Mouse (Mus musculus) activated CD4-positive, CD25-positive, alpha-beta regulatory T cell, adult 4 months (primary cell): Measurements from ENCODE around the gene Rad54l. TPM values are rescaled to one million over a fixed set of nuclear protein-coding genes. Genes with fewer than 3 reads are reported as not detected.

ENCODE experiments used
- ATAC-seq: one replicate; pipeline ENCODE4 v1.8.0; 2017
- polyA plus RNA-seq, 2 experiments: library from polyadenylated mRNA; unstranded; fragments of 100-300 nt; shearing (Covaris generic); gene quantifications; one replicate each; pipeline ENCODE4 v1.2.1; 2017

Gene Rad54l
- polyA plus RNA-seq, 2 experiments from 2014 or later = 10.2 to 11.8 TPM

DNA sequence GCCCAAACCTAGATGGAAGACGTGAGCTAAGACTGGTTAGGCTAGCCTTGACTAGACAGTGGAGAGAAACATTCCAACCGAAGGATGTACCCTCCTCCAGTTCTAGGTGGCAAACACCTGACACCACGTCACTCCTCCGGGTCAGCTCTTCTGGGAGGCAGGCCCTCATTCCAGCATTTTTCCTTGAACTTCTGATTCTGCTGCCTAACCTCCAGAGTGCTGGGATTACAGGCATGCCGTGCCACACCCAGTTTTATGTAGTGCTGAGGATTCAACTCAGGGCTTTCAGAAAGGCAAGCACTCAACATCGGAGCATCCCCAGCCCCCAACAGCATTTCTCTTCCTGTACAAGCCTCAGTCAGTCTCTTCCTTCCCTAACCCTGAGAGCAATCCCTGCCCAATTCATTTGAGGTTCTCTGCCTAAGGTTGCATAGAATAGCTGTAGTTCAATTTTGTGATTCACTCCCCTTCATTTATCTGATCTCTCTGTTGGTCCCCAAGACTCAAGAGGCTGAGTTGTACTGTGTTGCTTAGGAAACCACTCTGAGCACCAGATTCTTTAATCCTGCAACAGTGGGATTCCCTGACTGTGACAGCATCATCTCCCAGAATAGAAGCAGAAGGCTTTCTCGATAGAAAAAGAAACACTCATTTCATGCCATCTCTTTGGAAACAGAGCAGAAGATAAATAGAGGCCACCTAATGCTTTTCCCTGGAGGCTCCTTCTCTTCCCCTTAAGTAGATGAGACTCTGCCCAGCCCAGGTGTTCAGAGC is 17.5 kb upstream of the Rad54l start:
- ATAC-seq = no peak

DNA sequence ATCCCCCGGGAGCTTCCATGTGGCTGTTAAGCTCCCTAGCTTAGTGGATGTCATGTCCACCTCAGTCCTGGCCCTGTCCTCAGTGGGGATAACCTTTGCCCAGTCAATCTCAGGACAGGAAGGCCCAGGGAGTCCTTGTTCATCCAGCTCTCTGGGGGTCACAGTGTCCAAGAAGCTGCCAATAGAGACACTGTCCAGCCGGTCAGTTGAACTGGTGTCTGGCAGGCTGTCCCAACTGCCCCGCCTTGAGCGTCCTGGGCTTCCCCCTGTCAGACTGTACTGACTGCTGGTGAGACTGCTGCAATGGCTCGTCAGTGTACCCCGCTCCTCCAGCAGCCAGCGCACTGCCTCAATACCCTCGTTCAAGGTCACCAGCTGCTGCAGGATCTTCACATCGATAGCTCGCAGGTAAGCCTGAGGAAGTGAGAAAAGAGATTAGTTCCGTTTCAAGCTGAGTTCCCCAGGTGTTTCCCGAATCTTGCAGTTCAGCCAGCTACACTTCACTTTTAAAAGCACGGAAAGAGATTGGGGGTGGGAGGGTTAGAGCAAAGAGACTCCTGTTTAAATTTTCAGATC is 14.0 kb upstream of the Rad54l start:
- ATAC-seq = no peak

DNA sequence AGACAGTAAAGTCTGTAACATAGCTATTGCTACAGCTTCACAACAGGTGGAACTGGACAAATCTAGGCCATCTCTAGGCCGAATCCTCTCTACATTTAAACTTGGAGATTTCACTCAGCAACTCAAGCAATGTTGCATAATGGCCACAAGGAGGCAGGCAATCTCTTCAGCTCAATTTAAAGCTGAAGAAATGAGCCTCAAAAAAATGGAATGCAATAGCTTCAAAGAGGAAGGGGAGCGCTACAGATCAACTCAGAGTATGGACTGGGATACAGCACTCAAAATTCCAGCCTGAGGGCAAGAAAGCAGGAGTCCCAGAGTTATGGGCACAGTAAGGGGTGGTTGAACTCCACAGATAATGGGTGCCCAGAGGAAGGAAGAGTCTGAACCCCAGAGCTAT is 11.5 kb upstream of the Rad54l start:
- ATAC-seq = peak; percentile 49

DNA sequence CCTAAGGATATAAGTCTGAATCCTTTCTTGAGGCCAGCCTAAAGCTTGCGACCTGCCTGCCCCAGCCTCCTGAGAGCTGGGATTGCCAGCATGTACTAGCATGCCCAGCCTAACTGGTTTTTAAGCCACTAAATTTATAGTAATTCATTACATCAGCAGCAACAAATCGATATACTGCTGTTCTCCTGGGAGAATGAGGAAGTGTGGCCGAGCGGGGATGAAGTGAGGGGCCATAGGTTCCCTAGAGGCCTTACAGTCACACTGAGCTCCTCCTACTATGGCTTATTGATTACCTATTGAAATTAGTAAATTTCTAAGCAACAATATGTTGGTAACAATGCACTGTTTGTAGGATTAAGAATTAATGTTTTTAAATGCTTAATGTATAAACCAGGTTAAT is 9.6 kb upstream of the Rad54l start:
- ATAC-seq = no peak

DNA sequence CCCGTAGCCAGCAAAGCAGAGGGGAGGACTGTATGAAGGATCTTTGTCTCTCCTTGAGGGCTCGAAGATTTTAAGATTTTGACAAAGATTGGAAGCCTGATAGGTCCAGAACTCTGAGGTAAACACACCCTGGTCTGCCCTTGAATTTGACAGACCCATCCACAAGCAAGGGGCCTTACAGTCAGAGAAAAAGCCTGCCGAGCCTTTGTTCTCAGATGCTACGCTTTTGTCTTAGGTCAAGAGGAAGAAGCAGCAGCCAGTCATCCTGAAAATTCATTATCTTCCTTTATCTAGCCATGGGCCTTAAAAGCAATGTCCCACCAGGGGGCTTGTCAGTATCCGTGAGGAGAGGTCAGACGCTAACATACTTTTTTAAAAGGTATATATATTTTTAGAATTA is 4.5 kb upstream of the Rad54l start:
- ATAC-seq = no peak

DNA sequence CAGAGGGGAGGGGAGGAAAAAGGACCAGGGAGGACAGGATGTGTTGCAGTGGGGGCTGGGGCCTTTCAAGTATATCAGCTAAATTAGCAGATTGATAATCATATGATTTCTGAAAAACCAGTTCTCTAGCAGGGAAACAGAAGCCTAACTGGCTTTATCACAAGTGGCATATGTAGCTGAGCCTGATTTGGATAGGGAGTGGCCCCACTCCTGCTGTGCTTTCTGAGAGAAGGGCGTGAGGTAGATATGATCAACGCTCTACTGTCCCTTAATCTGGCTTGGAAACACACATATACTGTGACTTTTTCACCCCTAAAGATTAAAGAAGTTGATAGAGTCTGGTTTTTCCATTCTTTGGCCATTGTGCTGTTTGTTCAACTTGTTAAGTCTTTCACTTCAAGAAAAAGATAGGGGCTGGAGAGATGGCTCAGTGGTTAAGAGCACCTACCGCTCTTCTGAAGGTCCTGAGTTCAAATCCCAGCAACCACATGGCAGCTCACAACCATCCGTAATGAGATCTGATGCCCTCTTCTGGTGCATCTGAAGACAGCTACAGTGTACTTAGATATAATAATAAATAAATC is 2.4 kb upstream of the Rad54l start:
- ATAC-seq = no peak

DNA sequence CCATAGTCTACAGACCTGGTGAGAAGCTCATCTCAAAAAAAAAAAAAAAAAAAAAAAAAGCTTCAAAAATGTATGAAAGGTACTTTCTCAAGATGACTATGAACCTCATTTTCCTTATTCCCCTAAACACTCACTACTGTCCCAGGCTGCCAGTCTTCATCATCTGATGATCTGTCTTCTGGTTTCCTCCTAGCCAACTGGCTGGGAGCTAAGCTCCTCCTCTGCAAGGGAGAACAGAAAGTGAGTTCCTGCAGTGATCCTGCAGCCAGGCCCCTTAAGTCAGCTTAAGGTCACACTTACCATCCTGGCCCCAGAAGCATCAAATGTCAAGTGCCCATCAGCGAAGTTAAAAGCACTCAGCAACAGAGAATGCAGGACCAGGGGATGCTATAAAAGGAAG is 728 bp downstream of the Rad54l start:
- no peak for ATAC-seq

DNA sequence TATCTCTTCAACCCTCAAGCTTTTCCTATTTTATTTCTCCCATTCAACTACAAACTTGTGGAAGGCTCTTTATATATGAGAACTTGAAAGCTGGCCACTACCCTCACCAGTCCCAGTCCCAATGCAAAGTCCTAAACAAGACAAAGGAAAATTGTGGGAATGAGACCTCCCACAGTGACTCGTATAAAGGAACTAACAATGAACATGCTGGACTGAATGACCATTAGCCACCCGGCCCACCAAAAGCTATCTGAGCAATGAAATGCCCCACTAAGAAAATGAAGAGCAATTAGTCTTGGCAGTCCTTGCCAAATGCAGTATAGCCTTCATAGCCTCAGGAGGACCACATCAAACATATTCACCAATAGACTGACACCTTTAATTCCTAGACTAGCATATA is 12.0 kb downstream of the Rad54l start:
- ATAC-seq = no peak

DNA sequence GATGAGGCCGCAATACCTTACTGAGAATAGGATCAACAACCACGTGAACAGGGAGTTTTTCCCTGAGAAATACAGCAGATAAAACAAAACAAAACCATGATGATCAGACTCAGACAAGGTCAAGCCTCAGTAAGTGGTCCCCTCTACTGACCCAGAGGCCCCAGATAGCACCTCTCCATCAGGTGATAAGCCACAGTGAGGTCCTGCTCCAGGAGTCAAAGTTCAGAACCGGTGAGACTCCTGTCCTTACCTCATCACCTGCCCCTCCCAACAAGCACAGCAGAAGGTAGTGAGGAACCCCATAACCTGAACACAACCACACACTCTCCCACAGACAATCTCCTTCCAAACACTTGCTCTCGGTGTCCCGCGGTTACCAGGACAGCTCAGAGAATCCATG is 12.8 kb downstream of the Rad54l start:
- ATAC-seq = no peak

DNA sequence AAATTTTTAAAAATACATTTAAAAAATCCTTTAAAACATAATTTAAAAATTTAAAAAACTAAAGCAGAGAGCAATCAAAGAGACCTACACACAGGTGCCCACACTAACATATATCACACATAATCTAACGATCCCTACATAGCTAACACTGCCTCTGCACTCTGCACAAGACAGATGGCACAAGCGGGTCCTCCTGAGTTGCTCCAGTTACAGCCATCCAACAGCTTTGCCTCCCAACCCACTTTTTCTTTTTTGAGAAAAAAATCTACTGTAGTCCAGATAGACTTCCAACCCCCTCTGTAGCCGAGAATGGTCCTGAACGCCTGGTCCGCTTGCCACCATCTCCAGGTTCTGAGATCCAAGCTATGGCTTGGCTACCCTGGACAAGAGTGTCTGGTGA is 18.2 kb downstream of the Rad54l start:
- ATAC-seq = no peak

DNA sequence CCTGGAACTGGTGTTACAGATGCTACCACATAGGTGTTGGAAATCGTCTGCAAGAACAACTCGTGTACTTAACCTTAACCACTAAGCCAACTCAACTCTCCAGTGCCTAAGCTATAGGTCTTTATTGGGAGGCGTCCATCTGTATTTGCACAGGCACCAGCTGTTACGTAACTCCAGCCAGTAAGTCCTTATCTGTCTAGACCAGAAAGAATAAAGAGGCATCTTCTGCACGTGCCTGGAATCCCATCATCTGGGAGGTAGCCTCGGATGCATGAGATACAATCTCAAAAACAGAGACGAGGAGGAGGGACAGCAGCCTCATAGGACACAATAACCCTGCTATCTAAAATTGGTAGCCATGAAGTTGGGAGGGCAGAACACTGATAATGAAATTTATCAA is 22.5 kb downstream of the Rad54l start:
- ATAC-seq = no peak

DNA sequence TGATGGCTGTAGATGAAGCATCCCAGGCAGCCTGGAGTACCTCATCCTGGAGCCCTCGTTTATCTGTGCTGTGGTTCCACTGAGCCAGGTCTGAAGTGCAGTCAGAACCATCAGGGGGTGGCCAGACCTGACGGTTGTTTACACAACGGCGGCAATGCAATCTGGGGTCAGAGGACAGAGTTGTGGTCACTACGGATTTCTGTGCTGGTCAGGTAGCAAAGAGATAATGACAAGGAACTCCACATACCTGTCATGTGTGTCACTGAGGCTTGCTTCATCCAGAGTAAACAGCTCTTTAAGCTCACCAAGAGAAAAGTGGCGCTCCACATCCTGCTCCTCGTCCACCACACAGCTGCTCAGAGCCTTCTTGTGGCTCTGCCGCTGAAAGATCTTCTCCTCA is 26.3 kb downstream of the Rad54l start:
- no peak for ATAC-seq

DNA sequence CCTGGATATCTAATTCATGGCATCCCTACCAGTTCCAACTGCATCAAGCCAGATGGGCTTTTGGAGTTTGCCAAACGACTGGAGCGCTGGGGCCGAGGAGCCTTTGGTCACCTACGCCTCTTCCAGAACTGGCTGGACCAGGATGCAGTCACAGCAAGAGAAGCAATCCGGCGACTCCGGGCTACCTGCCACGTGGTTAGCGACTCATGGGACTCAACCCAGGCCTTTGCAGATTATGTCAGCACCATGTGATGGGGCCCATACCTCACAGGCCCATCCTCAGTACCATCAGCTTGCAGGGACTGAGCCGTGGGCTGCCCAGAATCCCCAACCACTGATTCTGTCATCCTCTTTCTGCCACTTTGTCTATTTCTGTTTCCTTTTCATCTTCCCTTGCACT is 27.2 kb downstream of the Rad54l start:
- no peak for ATAC-seq

DNA sequence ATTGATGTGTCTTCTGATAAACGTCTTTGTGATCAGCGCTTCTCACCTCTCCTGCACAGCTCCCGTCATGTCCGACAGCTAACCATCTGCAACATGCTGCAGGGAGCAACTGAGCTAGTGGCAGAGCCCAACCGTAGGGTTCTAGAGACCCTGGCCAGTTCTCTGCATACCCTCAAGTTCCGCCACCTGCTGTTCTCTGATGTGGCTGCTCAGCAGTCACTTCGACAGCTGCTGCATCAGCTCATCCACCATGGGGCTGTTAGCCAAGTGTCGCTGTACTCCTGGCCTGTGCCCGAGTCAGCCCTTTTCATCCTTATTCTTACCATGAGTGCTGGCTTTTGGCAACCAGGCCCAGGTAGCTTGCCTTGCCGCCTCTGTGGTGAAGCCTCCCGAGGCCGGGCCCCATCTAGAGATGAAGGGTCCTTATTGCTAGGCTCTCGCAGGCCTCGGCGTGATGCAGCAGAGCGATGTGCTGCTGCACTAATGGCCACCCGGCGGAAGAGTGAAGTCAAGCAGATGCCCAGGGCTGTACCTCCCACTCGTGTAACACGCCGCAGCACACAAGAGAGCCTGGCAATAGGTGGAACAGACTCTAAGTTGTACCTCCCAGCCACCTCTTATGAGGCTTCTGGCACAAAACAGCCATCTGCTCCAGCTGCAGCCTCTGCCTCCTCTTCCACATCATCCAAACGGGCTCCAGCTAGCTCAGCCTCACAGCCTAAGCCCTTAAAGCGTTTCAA is 34.8 kb downstream of the Rad54l start:
- no peak for ATAC-seq

DNA sequence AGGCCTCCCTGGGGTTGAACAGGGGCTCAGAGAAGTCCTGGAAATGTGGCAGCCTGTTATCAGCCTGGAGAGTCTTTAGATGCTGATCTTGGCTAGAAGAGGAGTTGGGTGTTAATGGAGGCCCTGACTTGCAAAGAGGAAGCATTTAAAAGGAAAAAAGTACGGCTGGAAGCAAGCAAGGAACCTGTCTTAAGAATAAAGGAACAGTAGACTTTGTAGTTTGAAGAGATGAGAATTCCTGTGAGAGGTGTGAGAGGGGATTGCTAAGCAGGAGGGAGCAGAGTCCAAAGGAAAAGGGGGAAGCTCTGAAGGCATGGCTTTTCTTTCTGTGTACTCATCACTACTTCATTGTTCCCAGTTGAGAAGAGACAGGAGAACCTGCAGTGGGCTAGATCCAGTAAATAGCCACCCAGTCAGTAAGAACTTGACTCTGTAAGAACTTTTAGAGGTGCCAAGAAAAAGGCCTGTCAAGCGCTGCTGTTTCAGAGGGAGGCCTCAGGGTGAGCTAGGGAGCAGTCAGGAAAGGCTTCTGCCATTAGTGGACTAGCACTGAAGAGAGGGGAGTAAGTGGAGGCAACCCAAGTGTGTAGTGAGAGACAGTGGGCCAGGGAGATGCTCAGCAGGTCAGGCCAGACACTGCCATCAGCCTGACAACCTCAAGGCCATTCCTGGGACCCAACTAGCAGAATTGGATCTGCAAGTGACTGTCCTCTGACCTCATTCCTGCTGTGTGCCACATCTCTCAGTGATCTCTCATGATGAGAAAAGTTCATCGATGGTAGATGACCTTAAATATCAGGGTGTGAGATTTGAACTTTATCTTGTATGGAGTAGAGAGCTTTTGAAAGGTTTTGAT is 46.0 kb downstream of the Rad54l start:
- no peak for ATAC-seq

DNA sequence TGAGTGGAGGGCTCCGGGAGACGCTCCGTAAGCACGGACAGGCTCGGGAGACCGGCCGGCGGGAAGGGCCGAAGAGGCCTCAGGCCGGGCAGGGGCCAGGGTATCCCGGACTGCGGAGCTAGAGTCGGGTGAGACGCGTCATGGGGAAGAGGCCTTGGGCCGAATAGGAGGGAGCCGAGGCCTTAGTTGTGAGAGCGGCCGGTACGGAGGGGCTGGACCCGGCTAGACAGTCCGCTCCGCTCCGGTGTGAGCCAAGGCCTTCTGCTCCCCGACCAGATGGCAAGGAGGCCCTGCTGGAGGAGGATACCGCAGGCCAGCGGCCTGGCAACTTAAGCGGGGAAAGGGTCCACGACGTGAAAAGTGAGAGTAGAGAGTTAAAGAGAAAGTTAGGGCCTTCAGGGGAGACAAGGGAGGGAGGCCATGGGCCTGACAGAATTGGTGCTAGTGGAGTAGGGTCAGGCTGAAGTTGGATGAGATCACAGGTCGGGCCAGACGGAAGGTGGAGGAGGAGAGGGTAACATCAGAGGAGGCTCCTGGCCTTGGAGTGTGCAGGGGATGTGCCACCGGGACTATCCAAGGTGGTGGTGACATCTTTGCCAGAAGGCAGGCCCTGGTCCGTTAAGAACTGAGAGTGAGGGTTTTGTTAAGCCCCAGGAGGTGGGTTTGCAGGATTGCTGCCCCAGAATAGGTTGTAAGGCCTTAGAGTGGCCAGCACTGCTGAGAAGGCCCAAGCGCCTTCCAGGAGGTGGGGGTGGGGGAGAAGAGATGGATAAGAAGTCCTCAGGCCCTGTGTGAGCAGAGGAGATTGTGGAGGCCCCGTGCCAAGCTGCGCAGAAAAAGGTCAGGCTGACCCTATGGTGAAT is 46.9 kb downstream of the Rad54l start:
- no peak for ATAC-seq

DNA sequence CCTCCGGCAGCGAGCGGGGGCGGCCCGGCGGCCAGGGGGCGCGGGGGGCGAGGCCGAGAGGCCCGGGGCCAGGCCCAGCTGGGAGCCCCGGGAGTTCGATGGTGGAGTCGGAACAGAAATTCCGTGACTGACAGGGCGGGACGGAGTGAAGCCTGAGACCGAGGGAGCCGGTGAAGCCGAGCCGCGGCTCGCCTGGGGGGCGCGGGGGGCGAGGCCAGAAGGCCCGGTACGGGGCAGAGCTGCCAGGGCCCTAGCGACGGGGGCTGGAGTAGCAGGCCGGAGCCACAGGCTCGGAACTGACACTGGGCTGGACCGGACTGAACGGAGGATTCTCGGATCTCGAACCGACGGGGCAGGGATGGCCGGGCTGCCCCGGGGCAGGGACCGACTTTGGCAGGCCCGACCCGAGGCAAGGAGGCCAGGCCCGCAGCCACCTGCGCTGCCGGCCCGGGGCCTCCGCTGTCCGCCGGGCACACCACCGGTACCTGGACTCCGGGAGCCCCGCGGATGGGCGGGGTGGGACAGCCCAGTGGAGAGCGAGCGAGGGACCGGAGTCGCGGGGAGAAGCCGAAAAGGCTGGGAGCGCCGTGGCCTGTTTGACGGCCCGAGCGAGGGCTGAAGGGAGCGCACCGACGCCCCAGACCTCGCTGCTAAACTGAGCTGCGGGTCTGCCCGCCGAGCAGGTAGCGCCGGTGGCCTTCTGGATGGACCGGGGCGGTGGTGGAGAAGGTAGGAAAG is 47.7 kb downstream of the Rad54l start:
- ATAC-seq = peak; percentile 15

DNA sequence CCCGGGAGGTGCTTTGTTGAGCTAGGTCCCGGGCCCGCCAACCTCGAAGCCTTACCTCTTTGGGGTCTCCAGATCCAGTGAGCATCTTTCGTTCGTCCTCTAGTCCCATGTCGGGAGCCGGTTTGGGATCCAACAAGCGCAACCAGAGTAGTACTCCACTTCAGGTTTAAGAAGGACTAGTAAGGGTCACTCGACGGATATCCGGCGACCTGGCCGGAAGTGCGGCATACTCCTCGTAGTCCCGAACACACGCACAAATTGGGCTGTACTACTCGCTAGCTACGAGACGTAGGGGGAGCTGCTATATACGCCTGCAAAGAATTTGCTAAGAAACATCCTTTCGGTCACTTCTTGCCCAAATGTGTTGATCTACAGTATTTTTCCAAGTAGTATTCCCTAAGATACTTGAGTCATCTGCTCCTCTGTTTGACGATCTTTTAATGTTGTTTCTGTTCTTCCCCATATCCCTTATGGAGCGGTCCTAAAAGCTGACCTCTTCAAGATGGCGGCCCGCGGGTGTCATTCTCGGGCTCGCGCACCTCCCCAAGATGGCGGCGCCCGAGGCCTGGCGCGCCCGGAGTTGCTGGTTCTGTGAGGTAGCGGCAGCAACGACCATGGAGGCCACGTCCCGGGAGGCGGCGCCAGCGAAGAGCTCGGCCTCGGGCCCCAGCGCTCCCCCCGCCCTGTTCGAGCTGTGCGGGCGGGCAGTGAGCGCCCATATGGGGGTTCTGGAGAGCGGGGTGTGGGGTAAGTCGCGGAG is 48.4 kb downstream of the Rad54l start, which contains the start of the genes Uqcrh and Lrrc41:
TSS of gene Uqcrh (minus strand) at position 211 of the 760 bp plus-strand sequence.
TSS of gene Lrrc41 (plus strand) at position 409 of the 760 bp plus-strand sequence.
- peak; percentile 92 for ATAC-seq

DNA sequence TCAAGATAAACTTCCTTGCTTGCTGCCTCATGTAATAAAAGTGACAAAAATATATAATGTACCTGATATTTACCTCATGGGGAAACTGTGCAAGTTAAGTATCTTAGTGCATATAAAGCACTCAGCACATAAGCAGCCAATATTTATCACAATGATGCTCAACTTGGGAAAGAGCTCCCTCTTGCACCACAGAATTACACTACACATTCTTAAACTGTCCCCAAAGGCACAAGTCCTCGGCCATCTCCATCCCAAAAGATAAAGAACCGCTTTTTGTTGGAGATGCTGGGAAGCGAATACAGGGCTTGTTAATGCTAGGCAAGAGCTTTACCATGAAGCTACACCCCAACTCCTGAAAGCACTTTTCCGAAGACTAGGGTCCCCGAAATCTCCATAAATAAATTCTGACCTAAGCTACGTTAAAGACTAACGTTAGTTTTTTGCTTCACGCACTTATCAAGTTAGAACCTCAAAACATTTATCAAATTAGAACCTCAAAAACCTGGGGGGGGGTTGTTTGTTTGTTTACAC is 49.3 kb downstream of the Rad54l start:
- ATAC-seq = no peak

DNA sequence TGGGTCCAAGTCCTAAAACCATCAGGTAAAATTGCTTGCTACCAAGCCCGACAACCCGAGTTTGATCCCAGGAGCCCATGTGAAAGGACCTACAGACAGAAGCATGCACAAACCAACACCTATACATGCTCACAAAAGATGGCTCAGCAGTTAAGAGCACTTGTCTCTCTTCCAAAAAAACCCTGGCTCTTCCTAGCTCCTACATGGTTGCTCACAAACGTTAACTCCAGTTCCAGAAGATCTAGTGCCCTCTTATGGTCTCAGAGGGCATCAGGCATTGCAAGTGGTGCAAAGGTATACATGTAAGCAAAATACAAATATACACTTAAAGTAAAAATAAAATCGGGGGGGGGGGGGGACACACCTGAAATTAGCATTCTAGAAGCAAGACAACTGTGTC is 50.3 kb downstream of the Rad54l start:
- no peak for ATAC-seq
